Mouse (Mus musculus) forebrain, embryonic 15.5 days (tissue): Measurements from ENCODE around the gene Olfr1122. TPM values are rescaled to one million over a fixed set of nuclear protein-coding genes. Genes with fewer than 3 reads are reported as not detected.

Source experiments
- polyA plus RNA-seq: library from polyadenylated mRNA; unstranded; fragments of >200 nt; fragmentation: Nextera tagmentation; extraction: Ambion mirVana; gene quantifications from 2 replicates; pipeline ENCODE4 v1.2.1, GENCODE M21; 2015

The Olfr1122 gene
- polyA plus RNA-seq, 1 experiment from 2014 or later, result not detected

Other genes with a start within 250 kb of the Olfr1122 start
- not detected in 2 replicates for gene Olfr1110, start 245.5 kb upstream of the Olfr1122 start, polyA plus RNA-seq
- not detected in 2 replicates for gene Olfr1111, start 233.2 kb upstream of the Olfr1122 start, polyA plus RNA-seq
- not detected in 2 replicates for gene Olfr1112, start 198.1 kb upstream of the Olfr1122 start, polyA plus RNA-seq
- not detected in 2 replicates for gene Olfr1113, start 176.9 kb upstream of the Olfr1122 start, polyA plus RNA-seq
- gene Olfr1115, start 137.8 kb upstream of the Olfr1122 start, polyA plus RNA-seq, result not detected in 2 replicates
- gene Olfr1116, start 118.3 kb upstream of the Olfr1122 start, polyA plus RNA-seq, result not detected in 2 replicates
- not detected in 2 replicates for gene Olfr1118, start 78.3 kb upstream of the Olfr1122 start, polyA plus RNA-seq
- gene Olfr1120, start 31.0 kb upstream of the Olfr1122 start, polyA plus RNA-seq, result not detected in 2 replicates
- not detected in 2 replicates for gene Olfr1121, start 16.0 kb upstream of the Olfr1122 start, polyA plus RNA-seq
- not detected in 2 replicates for gene Olfr1123, start 30.8 kb downstream of the Olfr1122 start, polyA plus RNA-seq
- 0.08 TPM in 1 of 2 replicates, not detected in the other for gene Olfr1124, start 44.4 kb downstream of the Olfr1122 start, polyA plus RNA-seq
- gene Olfr1126, start 68.1 kb downstream of the Olfr1122 start, polyA plus RNA-seq, result not detected in 2 replicates
- not detected in 2 replicates for gene Pramel7, start 111.2 kb downstream of the Olfr1122 start, polyA plus RNA-seq
- gene Pramel6, start 120.7 kb downstream of the Olfr1122 start, polyA plus RNA-seq, result not detected in 2 replicates
- not detected in 2 replicates for gene Olfr153, start 145.9 kb downstream of the Olfr1122 start, polyA plus RNA-seq
- not detected in 2 replicates for gene Olfr1128, start 159.7 kb downstream of the Olfr1122 start, polyA plus RNA-seq
- not detected in 2 replicates for gene Olfr1129, start 188.1 kb downstream of the Olfr1122 start, polyA plus RNA-seq
- gene Olfr1130, start 220.4 kb downstream of the Olfr1122 start, polyA plus RNA-seq, result not detected in 2 replicates
- not detected in 2 replicates for gene Olfr1131, start 241.3 kb downstream of the Olfr1122 start, polyA plus RNA-seq